Mouse (Mus musculus) heart, embryonic 10.5 days (tissue): ENCODE results near the gene Sh2b3. TPM values are rescaled to one million over a fixed set of nuclear protein-coding genes. Genes with fewer than 3 reads are reported as not detected.
A peak's percentile ranks its signal among the peaks of the same experiment; 100 is the strongest.

Experiments
- DNase-seq: peaks from one replicate; pipeline ENCODE4 v3.0.0-alpha.2; 2017; ENCODE audit warnings: low spot score
- H3K27ac ChIP-seq: fragments of 300-500 bp; sonication (generic); 2 replicates; pipeline ENCODE4 v1.5.1; 2016; ENCODE audit warnings: mild to moderate bottlenecking
- H3K27me3 ChIP-seq: fragments of 300-500 bp; sonication (generic); 2 replicates; pipeline ENCODE4 v1.6.1; 2016; ENCODE audit warnings: mild to moderate bottlenecking; ENCODE audit not compliant: poor library complexity, insufficient read depth, severe bottlenecking
- H3K36me3 ChIP-seq: fragments of 300-500 bp; sonication (generic); 2 replicates; pipeline ENCODE4 v1.6.1; 2016; ENCODE audit warnings: mild to moderate bottlenecking, moderate library complexity
- H3K4me1 ChIP-seq: fragments of 300-500 bp; sonication (generic); 2 replicates; pipeline ENCODE4 v1.6.1; 2016; ENCODE audit warnings: mild to moderate bottlenecking
- H3K4me3 ChIP-seq: fragments of 300-500 bp; sonication (generic); 2 replicates; pipeline ENCODE4 v1.5.1; 2016; ENCODE audit warnings: mild to moderate bottlenecking, moderate library complexity
- H3K9me3 ChIP-seq: fragments of 300-500 bp; sonication (generic); 2 replicates; pipeline ENCODE4 v1.6.1; 2016; ENCODE audit warnings: mild to moderate bottlenecking, moderate library complexity
- WGBS: fragments of 180-500 bp; shearing (Covaris S2); methylation state at CpG from one replicate; pipeline ENCODE4 v1.1.7; 2016; 5-methylcytosine and 5-hydroxymethylcytosine counted together
- polyA plus RNA-seq: library from polyadenylated mRNA; unstranded; fragments of >200 nt; fragmentation: Nextera tagmentation; extraction: Ambion mirVana; gene quantifications from 2 replicates; pipeline ENCODE4 v1.2.1, GENCODE M21; 2016

The Sh2b3 gene
- polyA plus RNA-seq, 1 experiment from 2014 or later, result 15.3 TPM

DNA sequence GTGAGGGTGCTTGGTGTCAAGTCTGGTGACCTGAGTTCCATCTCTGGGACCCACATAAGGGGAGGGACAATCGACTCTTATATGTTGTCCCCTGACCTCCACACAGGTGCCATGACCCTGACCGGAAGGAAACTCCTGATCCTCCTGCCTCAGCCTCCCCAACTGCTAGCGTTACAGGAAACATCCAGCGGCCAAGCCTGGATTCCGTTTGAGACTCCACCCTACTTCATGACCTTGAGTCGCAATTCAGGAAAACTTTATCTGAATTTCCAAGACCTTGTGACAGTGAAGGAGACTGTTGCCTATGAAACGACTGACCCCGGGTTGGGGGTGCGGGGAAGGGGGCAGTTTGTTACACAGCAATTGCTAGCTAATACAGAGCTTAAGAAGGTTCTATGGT lies 4.1 kb upstream of the Sh2b3 start:
- Histone ChIP-seq H3K4me3 (no peak overlapping the region), H3K36me3 (no peaks in the 10 kb centered on the region), H3K27me3 (peaks cover 48% of the 10 kb centered on the region), H3K27ac (no peak overlapping the region), H3K4me1 (peaks cover 50% of the 10 kb centered on the region), H3K9me3 (no peaks in the 10 kb centered on the region)
- WGBS, result 89% methylated on average over 9 of the region's 9 CpGs
- no peak for DNase-seq

DNA sequence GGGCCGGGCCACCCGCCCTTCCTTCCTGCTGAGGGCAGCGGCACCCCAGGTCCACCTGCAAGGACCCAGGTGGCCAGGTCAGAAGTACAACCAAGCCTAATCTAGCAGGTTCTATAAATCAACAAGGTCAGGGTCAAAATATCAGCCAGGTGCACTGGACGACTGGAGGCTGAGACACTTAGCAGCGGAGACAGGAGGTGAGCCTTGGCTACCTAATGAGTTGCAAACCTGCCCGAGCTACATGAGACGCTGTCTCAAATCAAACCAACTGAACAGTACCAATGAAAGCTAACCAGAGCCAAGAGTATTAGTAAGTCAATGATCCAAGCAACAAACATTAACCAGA lies 1.7 kb upstream of the Sh2b3 start:
- peak overlapping the region; percentile 91 for H3K4me3 ChIP-seq
- H3K36me3 ChIP-seq, result no peaks in the 10 kb centered on the region
- peaks cover 29% of the 10 kb centered on the region for H3K27me3 ChIP-seq
- H3K9me3 ChIP-seq, result no peaks in the 10 kb centered on the region
- WGBS, result 20% methylated on average over 7 of the region's 7 CpGs
- H3K27ac ChIP-seq, result peak overlapping the region; percentile 94
- H3K4me1 ChIP-seq, result peaks cover 67% of the 10 kb centered on the region
- DNase-seq, result no peak

DNA sequence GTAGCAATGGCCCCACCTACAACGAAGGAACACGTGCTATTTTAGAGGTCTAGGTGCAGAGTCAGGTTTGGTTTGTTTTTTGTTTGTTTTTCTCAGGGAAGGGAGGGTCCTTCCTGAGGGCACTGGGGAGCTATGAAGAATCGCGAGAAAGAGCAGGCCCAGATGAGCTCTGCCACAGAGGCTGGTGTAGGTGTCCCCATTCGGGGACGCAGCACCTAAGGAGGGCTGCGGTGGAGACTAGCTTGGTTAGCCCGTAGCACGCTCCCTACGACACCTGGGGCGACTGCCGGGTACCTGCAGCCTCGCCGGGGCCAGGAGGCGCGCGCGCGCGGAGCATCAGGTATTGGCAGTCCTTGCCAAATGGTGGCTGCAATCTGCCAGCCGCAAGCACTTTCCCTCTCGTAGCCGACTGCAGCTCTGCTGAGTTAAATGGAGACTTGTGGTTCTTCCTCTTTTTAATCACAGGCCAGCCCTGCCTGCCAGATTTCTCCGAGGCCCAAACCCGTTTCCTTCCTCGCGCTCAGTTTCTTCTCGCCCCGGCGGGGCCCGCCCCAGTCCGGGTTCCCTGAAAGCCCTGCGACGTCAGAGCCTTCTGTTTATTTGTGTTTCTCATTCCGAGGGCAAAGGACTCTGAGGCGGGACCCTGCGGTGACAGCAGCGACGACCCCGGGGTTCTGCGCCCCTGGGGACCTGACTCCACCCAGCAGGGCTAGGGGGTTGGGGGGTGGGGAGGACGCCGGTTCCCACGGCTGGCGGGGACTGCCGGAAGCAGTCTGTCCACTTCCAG lies 1.1 kb upstream of the Sh2b3 start:
- H3K36me3 ChIP-seq, result 0 out of 2 replicates have a peak, but pooled peaks cover 4% of the 10 kb centered on the region
- H3K4me1 ChIP-seq, result peaks cover 68% of the 10 kb centered on the region
- H3K27ac ChIP-seq, result peak overlapping the region; percentile 94
- WGBS, result under 1% methylated on average over 46 of the region's 46 CpGs
- DNase-seq, result no peak
- peak overlapping the region; percentile 91 for H3K4me3 ChIP-seq
- H3K9me3 ChIP-seq, result no peaks in the 10 kb centered on the region
- H3K27me3 ChIP-seq, result peaks cover 24% of the 10 kb centered on the region

DNA sequence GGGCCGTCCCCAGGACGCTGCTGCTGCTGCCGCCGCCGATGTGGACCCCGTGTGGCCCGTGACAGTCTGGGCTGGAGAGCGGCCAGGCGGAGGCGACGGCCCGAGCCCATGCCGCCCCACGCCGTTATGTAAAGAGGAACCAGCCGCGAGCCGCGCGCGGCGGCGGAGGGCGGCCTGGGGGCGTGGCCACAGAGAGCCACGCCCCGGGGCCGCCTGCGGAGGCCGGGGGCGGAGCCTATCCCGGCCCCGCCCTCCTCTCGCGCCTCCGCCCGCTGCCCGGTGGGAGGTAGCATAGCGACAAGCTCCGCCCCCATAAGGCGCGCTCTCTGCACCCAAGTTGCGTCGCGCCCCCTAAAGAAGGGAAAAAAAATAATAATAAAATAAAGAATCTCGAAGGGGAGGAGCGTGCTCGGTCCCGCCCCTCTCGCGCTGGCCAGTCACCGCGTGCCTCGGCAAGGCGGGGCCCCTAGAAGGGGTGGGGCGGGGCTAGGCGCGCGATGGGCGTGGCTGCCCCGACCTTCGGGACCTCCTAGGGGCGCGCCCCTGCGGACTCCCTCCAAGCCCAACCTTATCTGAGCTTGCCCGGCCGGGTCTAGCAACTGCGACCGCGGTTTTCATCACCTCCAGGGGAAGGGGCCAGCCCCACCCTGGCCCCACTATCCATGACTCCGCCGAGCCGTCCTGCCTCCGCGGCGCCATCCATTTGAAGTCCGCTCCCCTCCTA lies 592 bp downstream of the Sh2b3 start:
- H3K36me3 ChIP-seq, result 0 out of 2 replicates have a peak, but pooled peaks cover 7% of the 10 kb centered on the region
- H3K4me3 ChIP-seq, result peak overlapping the region; percentile 91
- DNase-seq, result peak; percentile 96
- no peaks in the 10 kb centered on the region for H3K9me3 ChIP-seq
- WGBS, result under 1% methylated on average over 77 of the region's 77 CpGs
- peak overlapping the region; percentile 94 for H3K27ac ChIP-seq
- H3K27me3 ChIP-seq, result peaks cover 11% of the 10 kb centered on the region
- H3K4me1 ChIP-seq, result peaks cover 69% of the 10 kb centered on the region

DNA sequence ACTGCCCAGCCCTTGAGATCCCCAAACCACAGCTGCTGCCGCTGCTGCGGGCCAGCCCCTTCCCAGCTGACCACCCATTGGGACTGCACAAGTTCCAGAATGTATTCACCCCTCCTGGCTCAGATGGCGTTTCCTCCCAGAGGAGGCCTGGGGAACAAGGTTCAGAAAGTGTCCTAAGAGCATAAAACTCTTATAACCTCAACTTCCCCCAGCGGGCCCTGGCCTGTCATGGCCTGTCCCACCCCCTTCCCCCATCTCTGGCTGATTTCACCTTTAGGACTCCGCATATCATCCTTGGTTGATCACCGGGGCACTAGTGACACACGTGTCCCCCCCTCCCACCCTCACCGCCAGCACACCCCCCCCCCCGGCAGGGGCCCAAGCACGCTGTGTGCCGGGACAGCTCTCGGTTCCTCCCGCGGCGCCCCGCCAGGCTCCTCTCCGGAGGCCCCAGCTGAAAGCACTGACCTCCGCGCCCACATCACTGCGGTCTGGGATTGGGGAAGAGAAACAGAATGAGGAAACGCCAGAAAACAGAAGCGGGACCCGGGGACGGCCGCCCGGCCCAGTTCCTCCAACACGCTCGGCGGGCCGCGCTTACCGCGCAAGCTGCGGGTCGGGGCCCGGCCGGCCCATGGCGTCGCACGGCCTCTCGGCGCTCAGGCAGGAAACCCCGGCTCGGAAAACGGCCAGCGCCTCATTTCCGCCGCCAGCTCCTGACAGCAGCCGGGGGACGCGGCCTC lies 1.3 kb downstream of the Sh2b3 start:
- WGBS, result under 1% methylated on average over 51 of the region's 51 CpGs
- Histone ChIP-seq H3K4me3 (peak overlapping the region; percentile 91), H3K9me3 (no peaks in the 10 kb centered on the region), H3K4me1 (peaks cover 77% of the 10 kb centered on the region), H3K36me3 (0 out of 2 replicates have a peak, but pooled peaks cover 8% of the 10 kb centered on the region), H3K27ac (peak overlapping the region; percentile 94), H3K27me3 (peaks cover 8% of the 10 kb centered on the region; the same call in 1 of the 2 replicates)
- no peak for DNase-seq

DNA sequence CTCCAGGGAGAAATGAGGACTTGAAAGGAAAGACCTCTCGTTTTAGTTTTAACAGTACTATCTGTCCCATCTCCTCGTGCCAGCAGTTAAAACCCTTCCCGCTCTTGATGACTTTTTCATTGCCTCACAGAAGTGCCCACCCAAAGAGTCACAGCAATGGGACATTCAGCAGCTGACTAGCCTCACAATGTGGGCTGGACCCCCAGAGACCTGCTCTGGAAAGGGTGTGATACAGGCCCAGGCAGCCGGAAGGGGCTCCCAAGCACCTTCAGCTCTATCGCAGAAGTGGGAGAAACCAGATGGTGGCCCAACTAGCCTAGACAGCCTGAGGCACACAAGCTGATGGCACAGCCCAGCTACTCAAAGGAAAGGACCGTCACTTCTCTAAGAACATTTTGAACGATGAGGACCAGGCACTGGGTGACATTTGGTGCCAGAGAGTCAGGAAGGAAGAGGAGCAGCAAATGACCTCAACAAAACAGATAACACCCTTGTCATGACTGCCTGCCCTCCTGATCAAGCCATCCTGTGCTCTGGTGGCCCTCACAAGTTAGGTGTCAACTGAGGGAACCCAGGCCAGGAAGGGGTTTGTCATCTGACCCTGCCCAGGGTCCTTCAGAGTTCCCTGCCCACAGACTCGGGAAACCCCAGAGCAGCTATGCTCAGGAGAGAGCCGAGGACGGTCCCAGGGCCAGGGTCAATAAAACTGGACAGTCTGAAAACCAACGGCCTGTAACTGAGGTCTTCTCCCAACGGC lies 2.3 kb downstream of the Sh2b3 start:
- Histone ChIP-seq H3K9me3 (no peaks in the 10 kb centered on the region), H3K36me3 (0 out of 2 replicates have a peak, but pooled peaks cover 8% of the 10 kb centered on the region), H3K4me3 (peak overlapping the region; percentile 91), H3K27ac (peak overlapping the region; percentile 94), H3K4me1 (peaks cover 77% of the 10 kb centered on the region), H3K27me3 (peaks cover 8% of the 10 kb centered on the region; the same call in 1 of the 2 replicates)
- WGBS, result 19% methylated on average over 12 of the region's 12 CpGs
- no peak for DNase-seq

DNA sequence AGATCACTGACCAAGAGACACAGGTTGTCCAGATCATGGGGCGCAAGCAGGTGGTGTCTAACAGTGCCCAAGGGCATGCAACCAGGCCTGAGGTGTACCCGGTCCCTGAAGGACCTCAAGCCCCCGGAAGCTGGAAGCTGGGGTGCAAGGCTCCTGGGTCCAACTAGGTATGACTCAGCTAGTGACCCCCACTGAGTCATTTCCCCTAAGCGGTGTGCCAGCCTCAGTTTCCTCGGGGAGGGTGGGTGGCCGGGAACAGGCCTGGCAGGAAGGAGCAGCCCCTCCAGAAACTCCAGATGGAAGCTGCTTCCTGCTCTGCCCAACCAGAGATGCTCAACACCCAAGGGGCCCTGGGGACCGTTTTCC lies 3.2 kb downstream of the Sh2b3 start:
- whole genome bisulfite sequencing, result 63% methylated on average over 7 of the region's 7 CpGs
- Histone ChIP-seq H3K9me3 (no peaks in the 10 kb centered on the region), H3K4me3 (peak overlapping the region; percentile 91), H3K4me1 (peaks cover 81% of the 10 kb centered on the region), H3K36me3 (0 out of 2 replicates have a peak, but pooled peaks cover 8% of the 10 kb centered on the region), H3K27ac (peak overlapping the region; percentile 74), H3K27me3 (peaks cover 14% of the 10 kb centered on the region)
- no peak for DNase-seq

DNA sequence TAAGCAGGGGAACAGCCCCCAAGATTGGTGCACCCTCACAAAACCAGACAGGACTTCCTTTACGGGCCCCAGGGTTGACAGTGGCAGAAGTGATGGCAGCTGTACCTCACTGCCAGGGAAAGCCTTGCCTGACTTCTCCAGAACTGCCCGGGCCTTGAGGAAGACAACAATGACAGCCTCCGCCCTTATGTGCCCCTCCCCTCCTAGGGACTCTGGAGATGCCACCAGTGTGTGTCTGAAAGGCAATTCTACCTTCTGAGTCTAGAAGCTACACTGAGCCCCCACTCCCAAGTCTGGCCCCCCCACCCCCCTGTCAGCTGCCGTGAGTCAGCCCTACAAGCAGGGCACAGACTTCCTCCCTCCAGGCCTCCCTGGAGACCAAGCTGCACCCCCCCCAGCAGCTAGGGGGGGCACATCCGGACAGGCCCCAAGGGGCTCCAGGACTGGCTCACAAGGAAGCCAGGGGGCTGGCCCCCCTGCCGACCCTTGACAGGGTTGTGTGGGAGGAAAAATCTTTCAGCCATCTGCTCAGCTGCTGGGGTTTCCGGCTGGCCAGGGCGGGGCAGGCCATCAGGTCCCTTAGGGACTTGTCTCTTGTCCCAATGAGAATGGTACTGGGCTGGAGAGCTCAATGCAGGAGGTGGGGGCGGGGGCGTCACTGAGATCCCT lies 3.7 kb downstream of the Sh2b3 start:
- WGBS, result 29% methylated on average over 10 of the region's 10 CpGs
- Histone ChIP-seq H3K36me3 (peaks cover 12% of the 10 kb centered on the region), H3K4me3 (peak overlapping the region; percentile 91), H3K9me3 (no peaks in the 10 kb centered on the region), H3K27ac (peak overlapping the region; percentile 74), H3K4me1 (peaks cover 81% of the 10 kb centered on the region), H3K27me3 (peaks cover 15% of the 10 kb centered on the region)
- no peak for DNase-seq

DNA sequence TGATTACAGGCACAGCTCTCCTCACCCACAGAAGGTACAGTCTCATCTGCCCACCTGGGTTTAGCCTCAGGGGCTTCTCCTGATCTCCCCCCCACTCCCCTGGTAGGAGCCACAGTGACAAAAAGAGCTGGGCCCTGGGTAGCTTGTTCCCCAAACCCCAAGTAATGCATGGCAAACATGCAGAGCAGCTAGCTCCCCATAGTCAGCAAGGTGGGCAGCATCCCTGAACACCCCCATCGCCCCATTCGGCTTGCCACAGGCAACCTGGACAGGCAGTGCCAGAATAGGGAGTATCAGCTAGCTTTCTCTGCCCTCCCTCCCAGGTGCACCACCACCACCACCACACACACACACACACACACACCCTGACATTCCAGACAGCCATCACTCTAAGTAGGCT lies 4.3 kb downstream of the Sh2b3 start:
- peak overlapping the region; percentile 91 for H3K4me3 ChIP-seq
- peak overlapping the region; percentile 74 for H3K27ac ChIP-seq
- H3K4me1 ChIP-seq, result peaks cover 81% of the 10 kb centered on the region
- no peak for DNase-seq
- 93% methylated on average over 2 of the region's 2 CpGs for WGBS
- H3K27me3 ChIP-seq, result peaks cover 20% of the 10 kb centered on the region
- H3K36me3 ChIP-seq, result peaks cover 17% of the 10 kb centered on the region
- no peaks in the 10 kb centered on the region for H3K9me3 ChIP-seq

DNA sequence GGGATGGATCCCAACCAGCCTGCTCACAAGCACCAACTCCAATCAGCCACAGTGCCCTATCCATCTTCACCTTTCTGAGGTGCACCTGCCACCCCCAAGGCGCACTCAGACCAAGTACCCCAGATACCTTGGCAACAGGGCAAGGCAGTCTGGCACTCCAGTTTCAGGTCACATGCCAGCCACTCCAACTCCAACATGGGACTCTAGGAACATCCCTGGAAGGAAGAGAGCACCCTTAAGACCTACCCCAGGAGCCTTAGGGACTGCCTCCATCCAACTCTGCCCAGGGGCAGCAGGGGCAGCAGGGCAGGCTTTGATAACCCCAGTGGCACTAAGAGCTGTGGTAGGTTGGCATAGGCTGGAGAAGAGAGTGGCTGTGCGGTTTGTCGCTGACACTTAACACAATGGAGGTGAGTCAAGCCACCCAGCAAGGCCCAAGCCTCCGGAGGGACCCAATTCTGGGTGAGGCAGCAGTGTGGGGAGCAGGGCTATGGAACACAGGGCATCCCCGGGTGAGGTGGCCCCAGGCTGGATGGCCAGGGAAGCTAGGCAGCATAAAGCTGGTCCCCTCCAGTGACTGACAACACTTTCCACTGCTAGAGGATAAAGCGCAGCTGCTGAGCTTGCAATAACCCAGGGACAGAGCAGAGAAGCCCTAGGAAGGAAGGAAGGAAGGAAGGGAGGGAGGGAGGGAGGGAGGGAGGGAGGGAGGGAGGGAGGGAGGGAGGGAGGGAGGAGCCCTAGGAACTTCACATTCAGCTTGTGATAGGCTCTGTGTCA lies 4.9 kb downstream of the Sh2b3 start:
- peaks cover 23% of the 10 kb centered on the region for H3K36me3 ChIP-seq
- H3K27ac ChIP-seq, result peak overlapping the region; percentile 74
- H3K9me3 ChIP-seq, result no peaks in the 10 kb centered on the region
- peaks cover 76% of the 10 kb centered on the region for H3K4me1 ChIP-seq
- H3K4me3 ChIP-seq, result no peak overlapping the region
- DNase-seq, result no peak
- WGBS, result 70% methylated on average over 6 of the region's 6 CpGs
- peaks cover 26% of the 10 kb centered on the region for H3K27me3 ChIP-seq

DNA sequence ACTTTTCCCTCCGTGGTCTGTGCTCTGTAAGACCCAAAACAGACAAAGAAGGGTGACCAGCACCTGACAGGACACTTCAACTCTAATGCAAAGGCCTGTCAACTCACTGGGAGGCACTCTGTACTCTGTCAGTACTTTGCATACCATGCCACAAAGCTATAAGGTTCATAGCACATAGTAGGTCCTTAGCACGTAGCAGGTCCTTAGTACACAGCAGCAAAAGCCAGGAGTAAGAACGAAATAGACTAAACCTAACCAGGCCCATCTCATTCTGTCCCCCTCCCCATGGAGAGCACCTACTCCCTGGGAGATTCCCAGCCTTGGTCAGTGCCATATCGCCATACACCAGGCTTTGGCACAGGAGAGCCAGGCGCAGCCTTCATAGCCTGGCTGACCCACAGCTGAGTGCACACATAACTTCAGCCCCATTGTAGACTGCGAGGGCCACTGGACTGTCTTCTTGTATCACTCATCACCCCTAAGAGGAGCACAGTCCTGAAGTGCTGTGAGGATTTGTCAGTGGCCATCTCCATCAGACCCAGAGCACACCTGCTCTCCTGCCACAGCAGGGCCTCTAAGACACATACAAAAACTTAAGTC lies 6.3 kb downstream of the Sh2b3 start:
- DNase-seq, result no peak
- H3K36me3 ChIP-seq, result peaks cover 38% of the 10 kb centered on the region
- WGBS, result 84% methylated on average over 6 of the region's 6 CpGs
- H3K4me1 ChIP-seq, result peaks cover 68% of the 10 kb centered on the region
- H3K9me3 ChIP-seq, result no peaks in the 10 kb centered on the region
- H3K27ac ChIP-seq, result no peak overlapping the region
- H3K27me3 ChIP-seq, result peaks cover 29% of the 10 kb centered on the region
- H3K4me3 ChIP-seq, result no peak overlapping the region
